Mouse (Mus musculus): ENCODE results near the gene Tbc1d2b.

GRCm38 (mm10) chr9:90185356-90185910 lies 85.2 kb downstream of the Tbc1d2b start:
- TF ChIP-seq POLR2A (IDR thresholded peaks at IDR 0.05; ENCODE audit: control insufficient read depth, low read depth, low read length) (no peak), CTCF (IDR thresholded peaks at IDR 0.05; ENCODE audit: control insufficient read depth, insufficient read depth, insufficient replicate concordance, low read depth, low read length) (no peak)

Measured in testis, adult 2 months (tissue).